Mouse (Mus musculus): ENCODE results near the gene Gm17657. TPM values are rescaled to one million over a fixed set of nuclear protein-coding genes. Genes with fewer than 3 reads are reported as not detected.

Gene Gm17657
- total and polyA plus RNA-seq, 3 experiments: 0.20 to 0.21 TPM; not detected in 1

DNA sequence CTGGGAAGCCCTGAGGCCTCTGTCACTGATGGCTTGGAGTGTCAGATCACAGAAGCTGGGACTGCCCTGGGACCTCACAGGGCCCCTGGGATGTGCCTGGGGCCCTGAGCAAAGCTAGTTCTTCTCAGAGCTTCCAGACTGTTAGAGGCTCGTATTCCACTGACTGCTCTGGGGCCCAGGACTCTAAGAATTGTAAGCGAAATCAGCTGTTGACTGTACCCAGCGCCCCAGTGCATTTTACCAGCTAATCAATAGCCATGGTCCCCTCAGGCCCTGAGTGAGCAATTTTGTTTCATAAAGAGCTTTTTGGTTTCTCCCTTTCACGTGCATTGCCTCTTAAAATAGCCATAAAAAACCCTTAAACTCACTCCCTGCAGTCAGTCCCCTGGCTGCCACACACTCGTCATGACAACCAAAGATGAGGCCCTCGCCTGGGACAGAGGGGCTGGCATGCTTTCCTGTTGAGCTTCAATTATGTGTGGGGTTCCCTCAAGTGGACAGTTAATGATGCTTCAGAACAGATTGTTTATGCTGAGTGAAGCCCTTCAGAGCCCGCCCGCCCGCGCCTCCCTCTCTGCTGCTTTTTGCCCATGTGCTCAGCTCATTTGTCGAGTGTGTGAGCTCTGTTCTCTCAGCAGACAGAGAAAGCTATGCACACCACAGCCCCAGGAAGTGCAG is 39.9 kb upstream of the Gm17657 start:
- Histone ChIP-seq H3K27ac (ENCODE audit: insufficient read depth, low read depth) (no peak overlapping the region), H3K79me2 (replicated peaks; ENCODE audit: control insufficient read depth, extremely low read depth, insufficient read depth, poor library complexity, severe bottlenecking) (no peaks in the 10 kb centered on the region), H3K4me1 (ENCODE audit: control insufficient read depth in 1 of 2, insufficient read depth in 2 of 2) (peaks cover 0 to 24% of the 10 kb centered on the region in 2 experiments; a peak in 2 of 4 replicates), H3K4me2 (ENCODE audit: insufficient read depth, low read depth, poor library complexity, severe bottlenecking) (no peak overlapping the region), H3K9me3 (replicated peaks; ENCODE audit: low read length) (no peaks in the 10 kb centered on the region), H3K36me3 (replicated peaks in 1 of 2; ENCODE audit: control insufficient read depth in 1 of 2, insufficient read depth in 1 of 2, low read length in 1 of 2) (peaks cover 9 to 55% of the 10 kb centered on the region in 2 experiments), H3K4me3 (replicated peaks in 1 of 3; ENCODE audit: low read depth in 2 of 3, low read length in 2 of 3, poor library complexity in 1 of 3) (no peak overlapping the region), H3K9ac (ENCODE audit: insufficient read depth, low read depth) (no peak overlapping the region), H3K27me3 (replicated peaks) (no peaks in the 10 kb centered on the region)
- no peak for DNase-seq (ENCODE audit: extremely low read depth)
- in situ Hi-C loops (cut with MboI; ENCODE audit: low pct_ligation_motif_present, low pct_unique_long_range_greater_than_20kb, low sequenced_read_pairs) (no loop called here), dilution Hi-C loops (cut with MboI; ENCODE audit: extremely low pct_ligation_motif_present, extremely low pct_unique_long_range_greater_than_20kb, low sequenced_read_pairs) (no loop called here)
- TF ChIP-seq MAFK (IDR thresholded peaks at IDR 0.05; ENCODE audit: insufficient replicate concordance, low read length) (no peak), NELFE (IDR thresholded peaks at IDR 0.05; ENCODE audit: low read depth, low read length) (no peak), CTCF (conservative IDR thresholded peaks at IDR 0.05 in 1 of 2, IDR thresholded peaks at IDR 0.05 in 1 of 2; ENCODE audit: low read depth in 2 of 2, low read length in 2 of 2) (no peak), GABPA (IDR thresholded peaks at IDR 0.05; ENCODE audit: insufficient replicate concordance, low read depth, low read length) (no peak), KAT2A (IDR thresholded peaks at IDR 0.05; ENCODE audit: insufficient replicate concordance, low read length) (no peak)

DNA sequence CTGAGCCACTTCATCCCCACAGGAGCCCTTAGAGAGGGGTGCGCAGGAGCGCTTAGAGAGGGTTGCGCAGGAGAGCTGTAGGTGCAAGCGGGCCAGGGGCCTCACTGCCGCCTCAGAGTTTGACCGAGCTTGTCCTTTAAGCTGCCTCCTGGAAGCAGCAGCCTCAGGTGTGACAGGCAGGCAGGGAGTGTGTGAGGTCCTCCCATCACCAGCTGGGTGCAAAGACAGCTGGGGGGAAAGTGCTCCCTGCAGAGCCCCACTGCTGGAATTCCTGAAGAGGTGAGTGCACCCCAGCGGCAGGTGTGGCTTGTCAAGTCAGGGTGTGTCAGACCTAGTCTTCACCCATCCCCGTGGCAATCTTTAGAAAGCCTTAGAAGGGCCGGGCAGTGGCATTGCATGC is 37.5 kb upstream of the Gm17657 start:
- peaks cover 0 to 30% of the 10 kb centered on the region in 2 experiments; a peak in 2 of 4 replicates for H3K4me1 ChIP-seq (ENCODE audit: control insufficient read depth in 1 of 2, insufficient read depth in 2 of 2)

DNA sequence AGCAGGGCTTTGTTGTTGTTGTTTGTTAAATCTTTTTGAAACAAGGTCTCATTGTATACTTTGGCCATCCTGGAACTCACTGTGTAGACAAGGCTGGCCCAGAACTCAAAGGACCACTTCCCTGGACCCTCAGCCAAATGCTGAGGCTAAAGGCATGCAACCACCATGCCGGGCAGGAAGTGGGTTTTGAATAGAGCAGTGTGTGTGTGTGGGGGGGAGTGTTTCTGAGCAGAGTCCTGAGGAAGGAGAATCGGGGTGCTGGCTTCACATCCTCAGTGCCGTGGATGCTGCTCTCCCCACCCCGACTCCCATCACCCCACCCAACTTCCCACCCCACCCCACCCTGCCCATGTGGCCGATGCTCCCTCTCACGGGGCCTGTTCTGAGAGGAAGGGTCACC is 36.0 kb upstream of the Gm17657 start:
- H3K36me3 ChIP-seq (replicated peaks in 1 of 2; ENCODE audit: control insufficient read depth in 1 of 2, insufficient read depth in 1 of 2, low read length in 1 of 2): peaks cover 25 to 60% of the 10 kb centered on the region in 2 experiments
- TF ChIP-seq ETS1 (conservative IDR thresholded peaks at IDR 0.05; ENCODE audit: low read depth, low read length): no peak
- TF ChIP-seq TBP (conservative IDR thresholded peaks at IDR 0.05; ENCODE audit: low read depth, low read length): no peak
- no peak for TF ChIP-seq CHD1 (IDR thresholded peaks at IDR 0.05; ENCODE audit: low read depth, low read length)
- TF ChIP-seq MXI1 (IDR thresholded peaks at IDR 0.05; ENCODE audit: low read depth, low read length): no peak
- no peak for TF ChIP-seq MAX (IDR thresholded peaks at IDR 0.05; ENCODE audit: low read length)
- TF ChIP-seq ZMIZ1 (IDR thresholded peaks at IDR 0.05; ENCODE audit: low read depth, low read length): no peak
- TF ChIP-seq MAZ (IDR thresholded peaks at IDR 0.05; ENCODE audit: low read depth, low read length): no peak
- no peak for TF ChIP-seq USF2 (conservative IDR thresholded peaks at IDR 0.05; ENCODE audit: low read depth, low read length)
- no peak for TF ChIP-seq ZNF384 (IDR thresholded peaks at IDR 0.05; ENCODE audit: low read depth, low read length)
- TF ChIP-seq BHLHE40 (IDR thresholded peaks at IDR 0.05; ENCODE audit: low read depth, low read length): no peak
- no peak for TF ChIP-seq IRF4 (IDR thresholded peaks at IDR 0.05; ENCODE audit: low read depth, low read length)
- TF ChIP-seq JUN (IDR thresholded peaks at IDR 0.05; ENCODE audit: insufficient read depth, low read depth, low read length): no peak
- no peak for TF ChIP-seq ELF1 (IDR thresholded peaks at IDR 0.05; ENCODE audit: low read depth, low read length)
- TF ChIP-seq MAFK (IDR thresholded peaks at IDR 0.05; ENCODE audit: insufficient replicate concordance, low read length): no peak
- TF ChIP-seq POLR2A (IDR thresholded peaks at IDR 0.05; ENCODE audit: low read depth, low read length): no peak

More for the DNA sequence above, 37.5 kb upstream of the Gm17657 start:
- no peak for DNase-seq (ENCODE audit: extremely low read depth)
- H3K4me2 ChIP-seq (ENCODE audit: insufficient read depth, low read depth, poor library complexity, severe bottlenecking): no peak overlapping the region
- H3K4me3 ChIP-seq (replicated peaks in 1 of 3; ENCODE audit: low read depth in 2 of 3, low read length in 2 of 3, poor library complexity in 1 of 3): no peak overlapping the region
- H3K9ac ChIP-seq (ENCODE audit: insufficient read depth, low read depth): no peak overlapping the region
- H3K79me2 ChIP-seq (replicated peaks; ENCODE audit: control insufficient read depth, extremely low read depth, insufficient read depth, poor library complexity, severe bottlenecking): no peaks in the 10 kb centered on the region
- H3K27ac ChIP-seq (ENCODE audit: insufficient read depth, low read depth): no peak overlapping the region
- H3K9me3 ChIP-seq (replicated peaks; ENCODE audit: low read length): no peaks in the 10 kb centered on the region
- TF ChIP-seq RAD21 (IDR thresholded peaks at IDR 0.05; ENCODE audit: low read depth, low read length) (no peak), MEF2A (IDR thresholded peaks at IDR 0.05; ENCODE audit: borderline replicate concordance, low read depth, low read length) (no peak), PAX5 (IDR thresholded peaks at IDR 0.05; ENCODE audit: low read length) (no peak), CHD1 (IDR thresholded peaks at IDR 0.05; ENCODE audit: low read depth, low read length) (no peak), MAZ (IDR thresholded peaks at IDR 0.05; ENCODE audit: low read depth, low read length) (no peak), GABPA (IDR thresholded peaks at IDR 0.05; ENCODE audit: insufficient replicate concordance, low read depth, low read length) (no peak), MAFK (IDR thresholded peaks at IDR 0.05; ENCODE audit: insufficient replicate concordance, low read length) (no peak), RCOR1 (conservative IDR thresholded peaks at IDR 0.05; ENCODE audit: low read depth, low read length) (no peak), ZNF384 (IDR thresholded peaks at IDR 0.05; ENCODE audit: low read depth, low read length) (no peak), ZMIZ1 (IDR thresholded peaks at IDR 0.05; ENCODE audit: low read depth, low read length) (no peak), CTCF (conservative IDR thresholded peaks at IDR 0.05 in 1 of 2, IDR thresholded peaks at IDR 0.05 in 1 of 2; ENCODE audit: low read depth in 2 of 2, low read length in 2 of 2) (no peak), UBTF (IDR thresholded peaks at IDR 0.05; ENCODE audit: low read depth, low read length) (no peak), HCFC1 (IDR thresholded peaks at IDR 0.05; ENCODE audit: low read depth, low read length) (no peak), IRF4 (IDR thresholded peaks at IDR 0.05; ENCODE audit: low read depth, low read length) (no peak), POLR2A (IDR thresholded peaks at IDR 0.05; ENCODE audit: low read depth, low read length) (no peak), JUND (conservative IDR thresholded peaks at IDR 0.05; ENCODE audit: low read depth, low read length) (no peak), TBP (conservative IDR thresholded peaks at IDR 0.05; ENCODE audit: low read depth, low read length) (no peak)
- in situ Hi-C loops (cut with MboI; ENCODE audit: low pct_ligation_motif_present, low pct_unique_long_range_greater_than_20kb, low sequenced_read_pairs) (no loop called here), dilution Hi-C loops (cut with MboI; ENCODE audit: extremely low pct_ligation_motif_present, extremely low pct_unique_long_range_greater_than_20kb, low sequenced_read_pairs) (no loop called here)
- no peaks in the 10 kb centered on the region for H3K27me3 ChIP-seq (replicated peaks)
- H3K36me3 ChIP-seq (replicated peaks in 1 of 2; ENCODE audit: control insufficient read depth in 1 of 2, insufficient read depth in 1 of 2, low read length in 1 of 2): peaks cover 18 to 59% of the 10 kb centered on the region in 2 experiments

More for the DNA sequence above, 36.0 kb upstream of the Gm17657 start:
- Histone ChIP-seq H3K4me2 (ENCODE audit: insufficient read depth, low read depth, poor library complexity, severe bottlenecking) (no peak overlapping the region), H3K27me3 (replicated peaks) (no peaks in the 10 kb centered on the region), H3K4me3 (replicated peaks in 1 of 3; ENCODE audit: low read depth in 2 of 3, low read length in 2 of 3, poor library complexity in 1 of 3) (no peak overlapping the region), H3K9me3 (replicated peaks; ENCODE audit: low read length) (no peaks in the 10 kb centered on the region), H3K9ac (ENCODE audit: insufficient read depth, low read depth) (no peak overlapping the region), H3K79me2 (replicated peaks; ENCODE audit: control insufficient read depth, extremely low read depth, insufficient read depth, poor library complexity, severe bottlenecking) (no peaks in the 10 kb centered on the region), H3K27ac (ENCODE audit: insufficient read depth, low read depth) (no peak overlapping the region), H3K4me1 (ENCODE audit: control insufficient read depth in 1 of 2, insufficient read depth in 2 of 2) (peaks cover 0 to 30% of the 10 kb centered on the region in 2 experiments; a peak in 2 of 4 replicates)
- in situ Hi-C loops (cut with MboI; ENCODE audit: low pct_ligation_motif_present, low pct_unique_long_range_greater_than_20kb, low sequenced_read_pairs): no loop called here
- dilution Hi-C loops (cut with MboI; ENCODE audit: extremely low pct_ligation_motif_present, extremely low pct_unique_long_range_greater_than_20kb, low sequenced_read_pairs): no loop called here
- DNase-seq (ENCODE audit: extremely low read depth): no peak

All from CH12.LX (cell line).